19 mouse cellular contexts compared by ENCODE assay signal in genomic region chr2:71878441-71878840, GRCm38 (mm10). TPM values are rescaled to one million over a fixed set of nuclear protein-coding genes. Genes with fewer than 3 reads are reported as not detected.
A peak's percentile ranks its signal among the peaks of the same experiment; 100 is the strongest.
DNase-seq lines count a peak whose midpoint lies in the region; ATAC-seq and TF ChIP-seq lines count a peak whose summit lies in the region.
"Had no signal": no experiment of that assay in that cellular context is flagged by ENCODE, and none has a peak within 500 bp of the region (broad histone marks: within the 10 kb centered on the region; RNA-seq: fewer than 3 reads in every experiment).

No protein-coding gene starts in this region.

- H3K9me3 ChIP-seq in heart, postnatal 0 days (replicated peaks; ENCODE audit: control insufficient read depth, low read length), result no peaks in the 10 kb centered on the region
- no peaks in the 10 kb centered on the region for H3K9me3 ChIP-seq in heart, embryonic 10.5 days
- no peaks in the 10 kb centered on the region for H3K9me3 ChIP-seq in liver, embryonic 14.5 days (ENCODE audit: control insufficient read depth, low read length)
- no peaks in the 10 kb centered on the region for H3K9me3 ChIP-seq in forebrain, embryonic 10.5 days
- H3K9me3 ChIP-seq: embryonic facial prominence, embryonic 10.5 days; G1E; midbrain, embryonic 12.5 days had no signal

- H3K27ac ChIP-seq in heart, postnatal 0 days (ENCODE audit: low read depth), result peak overlapping the region; percentile 67
- no peak overlapping the region for H3K27ac ChIP-seq in heart, embryonic 10.5 days
- peak overlapping the region; percentile 64 for H3K27ac ChIP-seq in liver, embryonic 14.5 days
- H3K27ac ChIP-seq in forebrain, embryonic 10.5 days, result no peak overlapping the region
- H3K27ac ChIP-seq: embryonic facial prominence, embryonic 10.5 days; hindbrain, postnatal 0 days; midbrain, embryonic 12.5 days had no signal

- H3K4me1 ChIP-seq in heart, postnatal 0 days (ENCODE audit: control insufficient read depth, insufficient read depth), result peaks cover 25% of the 10 kb centered on the region
- peaks cover 16% of the 10 kb centered on the region for H3K4me1 ChIP-seq in heart, embryonic 10.5 days
- peaks cover 21 to 44% of the 10 kb centered on the region in 2 experiments for H3K4me1 ChIP-seq in liver, embryonic 14.5 days (replicated peaks; ENCODE audit: control insufficient read depth in 2 of 2, insufficient read depth in 2 of 2, low read length in 1 of 2)
- peaks cover 21% of the 10 kb centered on the region for H3K4me1 ChIP-seq in forebrain, embryonic 10.5 days

- no peak overlapping the region for H3K4me3 ChIP-seq in heart, postnatal 0 days (ENCODE audit: low read depth, low read length)
- no peak overlapping the region for H3K4me3 ChIP-seq in heart, embryonic 10.5 days
- H3K4me3 ChIP-seq in liver, embryonic 14.5 days (ENCODE audit: insufficient read depth in 1 of 2, low read depth in 2 of 2, low read length in 2 of 2), result no peak overlapping the region
- H3K4me3 ChIP-seq in forebrain, embryonic 10.5 days, result no peak overlapping the region
- H3K4me3 ChIP-seq: embryonic facial prominence, embryonic 10.5 days; erythroblast, embryonic 14.5 days; midbrain, embryonic 12.5 days had no signal

- no peak for ATAC-seq in heart, postnatal 0 days (ENCODE audit: insufficient read depth, low read depth)
- peak; percentile 72 for ATAC-seq in liver, embryonic 14.5 days (ENCODE audit: insufficient read depth)
- ATAC-seq: hindbrain, postnatal 0 days had no signal

- peaks cover 34% of the 10 kb centered on the region for H3K36me3 ChIP-seq in heart, postnatal 0 days (replicated peaks; ENCODE audit: control insufficient read depth, insufficient read depth, low read length)
- peaks cover 32% of the 10 kb centered on the region for H3K36me3 ChIP-seq in heart, embryonic 10.5 days
- H3K36me3 ChIP-seq in liver, embryonic 14.5 days (replicated peaks; ENCODE audit: control insufficient read depth, insufficient read depth, low read depth), result peaks cover 17% of the 10 kb centered on the region
- H3K36me3 ChIP-seq in forebrain, embryonic 10.5 days (replicated peaks), result peaks cover 53% of the 10 kb centered on the region
- H3K36me3 ChIP-seq: midbrain, embryonic 12.5 days had no signal

- no peaks in the 10 kb centered on the region for H3K27me3 ChIP-seq in heart, postnatal 0 days (ENCODE audit: control insufficient read depth, insufficient read depth, low read length)
- H3K27me3 ChIP-seq in heart, embryonic 10.5 days (ENCODE audit: insufficient read depth, poor library complexity, severe bottlenecking), result no peaks in the 10 kb centered on the region
- H3K27me3 ChIP-seq in liver, embryonic 14.5 days (ENCODE audit: control insufficient read depth, insufficient read depth, low read length), result no peaks in the 10 kb centered on the region
- H3K27me3 ChIP-seq in forebrain, embryonic 10.5 days (ENCODE audit: poor library complexity, severe bottlenecking), result no peaks in the 10 kb centered on the region

- 40% methylated on average over 2 of the region's 2 CpGs for WGBS in heart, postnatal 0 days
- WGBS in heart, embryonic 10.5 days, result 57% methylated on average over 2 of the region's 2 CpGs
- WGBS in liver, embryonic 14.5 days (ENCODE audit: insufficient replicate concordance), result 15% methylated on average over 2 of the region's 2 CpGs
- 86% methylated on average over 2 of the region's 2 CpGs for WGBS in forebrain, embryonic 10.5 days

- no peak overlapping the region for H3K9ac ChIP-seq in heart, postnatal 0 days (replicated peaks; ENCODE audit: low read depth, low read length)
- H3K9ac ChIP-seq in liver, embryonic 14.5 days (replicated peaks), result peak overlapping the region; percentile 21; the same call in 1 of the 2 replicates
- H3K9ac ChIP-seq: midbrain, embryonic 12.5 days had no signal

- peak; percentile 11; the same call in 1 of the 2 replicates for TF ChIP-seq CTCF in heart, postnatal 0 days (IDR thresholded peaks at IDR 0.05; ENCODE audit: low read depth)
- TF ChIP-seq CTCF in liver, embryonic 14.5 days (IDR thresholded peaks at IDR 0.05; ENCODE audit: low read depth), result peak; percentile 43

- no peak overlapping the region for H3K4me2 ChIP-seq in heart, postnatal 0 days (ENCODE audit: low read depth, low read length)
- peak overlapping the region; percentile 28 for H3K4me2 ChIP-seq in liver, embryonic 14.5 days (ENCODE audit: low read depth)
- H3K4me2 ChIP-seq: heart, embryonic 11.5 days; midbrain, embryonic 12.5 days had no signal

- TF ChIP-seq EP300 in heart, postnatal 0 days (IDR thresholded peaks at IDR 0.05; ENCODE audit: low read depth), result no peak
- TF ChIP-seq EP300 in liver, embryonic 14.5 days (IDR thresholded peaks at IDR 0.05; ENCODE audit: low read depth), result peak; percentile 23; the same call in 1 of the 2 replicates

- no peak for DNase-seq in heart, postnatal 0 days (ENCODE audit: low spot score)
- DNase-seq in heart, embryonic 10.5 days (ENCODE audit: low spot score), result no peak
- peak; percentile 51 for DNase-seq in c-Kit-positive CD71-positive TER-119-negative erythroid progenitor cells, embryonic 14.5 days (ENCODE audit: low read depth)
- DNase-seq in liver, embryonic 14.5 days (ENCODE audit: low read depth in 3 of 3, low spot score in 3 of 3), result peak in 1 of 3 experiments; percentile 56
- no peak for DNase-seq in forebrain, embryonic 10.5 days (ENCODE audit: extremely low spot score, low spot score)
- no peak for DNase-seq in layer of hippocampus, postnatal 25 days (ENCODE audit: extremely low spot score in 1 of 2, low spot score in 1 of 2)
- no peak for DNase-seq in spleen, postnatal 14 days (ENCODE audit: low spot score in 2 of 2)
- DNase-seq: cerebellum, adult 2 months; gastrocnemius, postnatal 14 days; kidney, adult 2 months; kidney, postnatal 14 days; lung, postnatal 4 days; right cerebral cortex, postnatal 4 days had no signal

RNA-seq across cellular contexts. Expression of gene Pdk1, which starts 5.4 kb away (rescaled TPM):
- 181 and 286 TPM in 2 replicates for total RNA-seq in heart, postnatal 0 days (2014; rRNA removed; ENCODE audit: low replicate concordance)
- 62.8 and 65.0 TPM in 2 replicates for polyA plus RNA-seq in heart, postnatal 0 days (2015; fragmentation: Nextera tagmentation; extraction: Ambion mirVana)
- polyA plus RNA-seq in heart, embryonic 10.5 days (2016; fragmentation: Nextera tagmentation; extraction: Ambion mirVana), result 88.2 and 111 TPM in 2 replicates
- 11.2 and 16.0 TPM in 2 replicates for polyA plus RNA-seq in liver, embryonic 14.5 days (2012; rRNA removed)
- 51.8 and 53.2 TPM in 2 replicates for polyA plus RNA-seq in liver, embryonic 14.5 days (2014; fragmentation: Nextera tagmentation; extraction: Ambion mirVana)
- polyA plus RNA-seq in forebrain, embryonic 10.5 days (2016; fragmentation: Nextera tagmentation; extraction: Ambion mirVana), result 50.4 and 58.7 TPM in 2 replicates
- total RNA-seq in layer of hippocampus, postnatal 25 days (2021), result 10 to 100 TPM; 35.6 to 37.4 TPM

Comparison
In these comparisons a context has a peak if more than half of its experiments do, and no peak if none do; other contexts are left out.
1. H3K27ac ChIP-seq: peak in heart, postnatal 0 days (single experiment) and liver, embryonic 14.5 days (single experiment); none in heart, embryonic 10.5 days (single experiment) and forebrain, embryonic 10.5 days (single experiment).